Comparison of ENCODE assay signal across 23 mouse cellular contexts in genomic region chr12:100038741-100039262, GRCm38 (mm10).
A peak's percentile ranks its signal among the peaks of the same experiment; 100 is the strongest.
DNase-seq lines count a peak whose midpoint lies in the region; ATAC-seq and TF ChIP-seq lines count a peak whose summit lies in the region.
"Had no signal": no experiment of that assay in that cellular context is flagged by ENCODE, and none has a peak within 500 bp of the region (broad histone marks: within the 10 kb centered on the region; RNA-seq: fewer than 3 reads in every experiment).

No protein-coding gene starts in this region.

- H3K4me3 ChIP-seq in heart, embryonic 10.5 days, result no peak overlapping the region
- no peak overlapping the region for H3K4me3 ChIP-seq in layer of hippocampus, adult 2 months
- H3K4me3 ChIP-seq in lung, postnatal 0 days (ENCODE audit: low read depth, low read length), result no peak overlapping the region
- no peak overlapping the region for H3K4me3 ChIP-seq in hindbrain, embryonic 11.5 days (ENCODE audit: low read depth, low read length)
- H3K4me3 ChIP-seq: gastrocnemius, adult 2 months; heart, embryonic 12.5 days; heart, embryonic 15.5 days; hindbrain, embryonic 12.5 days; hindbrain, embryonic 15.5 days had no signal

- no peaks in the 10 kb centered on the region for H3K27me3 ChIP-seq in heart, embryonic 10.5 days (ENCODE audit: insufficient read depth, poor library complexity, severe bottlenecking)
- no peaks in the 10 kb centered on the region for H3K27me3 ChIP-seq in lung, postnatal 0 days (replicated peaks; ENCODE audit: insufficient read depth, low read length)
- no peaks in the 10 kb centered on the region for H3K27me3 ChIP-seq in hindbrain, embryonic 11.5 days (ENCODE audit: control insufficient read depth, insufficient read depth, low read length)
- H3K27me3 ChIP-seq: heart, embryonic 12.5 days; heart, embryonic 15.5 days; hindbrain, embryonic 12.5 days; hindbrain, embryonic 15.5 days had no signal

- 86% methylated on average over 5 of the region's 5 CpGs for WGBS in heart, embryonic 10.5 days
- 65% methylated on average over 5 of the region's 5 CpGs for WGBS in lung, postnatal 0 days
- WGBS in hindbrain, embryonic 11.5 days, result 90% methylated on average over 5 of the region's 5 CpGs

- ATAC-seq in lung, postnatal 0 days, result peak; percentile 61
- ATAC-seq in hindbrain, embryonic 11.5 days (ENCODE audit: low FRiP score), result no peak
- ATAC-seq: CD4-positive, CD25-positive, alpha-beta regulatory T cell, adult 4 months; forebrain, embryonic 16.5 days had no signal

- H3K9me3 ChIP-seq in heart, embryonic 10.5 days, result no peaks in the 10 kb centered on the region
- no peaks in the 10 kb centered on the region for H3K9me3 ChIP-seq in lung, postnatal 0 days (ENCODE audit: low read length)
- no peaks in the 10 kb centered on the region for H3K9me3 ChIP-seq in hindbrain, embryonic 11.5 days (ENCODE audit: control insufficient read depth, low read length)
- H3K9me3 ChIP-seq: heart, embryonic 12.5 days; heart, embryonic 15.5 days; hindbrain, embryonic 12.5 days; hindbrain, embryonic 15.5 days had no signal

- H3K9ac ChIP-seq in lung, postnatal 0 days (replicated peaks; ENCODE audit: low read depth), result no peak overlapping the region
- no peak overlapping the region for H3K9ac ChIP-seq in hindbrain, embryonic 11.5 days (ENCODE audit: low read depth, low read length)
- H3K9ac ChIP-seq: heart, embryonic 12.5 days; heart, embryonic 15.5 days; hindbrain, embryonic 12.5 days; hindbrain, embryonic 15.5 days had no signal

- no peak overlapping the region for H3K4me2 ChIP-seq in lung, postnatal 0 days (replicated peaks; ENCODE audit: low read depth, low read length)
- H3K4me2 ChIP-seq in hindbrain, embryonic 11.5 days (replicated peaks; ENCODE audit: low read depth, low read length), result no peak overlapping the region
- H3K4me2 ChIP-seq: heart, embryonic 12.5 days; heart, embryonic 15.5 days; hindbrain, embryonic 12.5 days; hindbrain, embryonic 15.5 days had no signal

- DNase-seq in heart, embryonic 10.5 days (ENCODE audit: low spot score), result peak; percentile 5
- no peak for DNase-seq in heart, postnatal 10 days
- DNase-seq in layer of hippocampus, adult 2 months (ENCODE audit: low spot score in 2 of 2), result peak; percentile 24 to 32
- no peak for DNase-seq in layer of hippocampus, postnatal 10 days (ENCODE audit: low spot score in 2 of 2)
- peak; percentile 62 for DNase-seq in lung, postnatal 0 days (ENCODE audit: low spot score)
- no peak for DNase-seq in lung, postnatal 10 days
- peak; percentile 28 for DNase-seq in layer of hippocampus, adult 9-11 months
- no peak for DNase-seq in hindbrain, embryonic 11.5 days (ENCODE audit: low spot score)
- DNase-seq: adrenal gland, adult 2 months; adrenal gland, postnatal 14 days; cerebellum, adult 18-20 months; cerebellum, adult 9-10 months; cerebellum, postnatal 14 days; gastrocnemius, adult 2 months; gastrocnemius, postnatal 14 days; heart, postnatal 14 days; heart, postnatal 4 days had no signal

- H3K36me3 ChIP-seq in heart, embryonic 10.5 days, result no peaks in the 10 kb centered on the region
- no peaks in the 10 kb centered on the region for H3K36me3 ChIP-seq in lung, postnatal 0 days (ENCODE audit: insufficient read depth, low read length)
- no peaks in the 10 kb centered on the region for H3K36me3 ChIP-seq in hindbrain, embryonic 11.5 days (ENCODE audit: control insufficient read depth, insufficient read depth, low read length)
- H3K36me3 ChIP-seq: heart, embryonic 12.5 days; heart, embryonic 15.5 days; hindbrain, embryonic 12.5 days; hindbrain, embryonic 15.5 days had no signal

- TF ChIP-seq CTCF in layer of hippocampus, adult 2 months (conservative IDR thresholded peaks at IDR 0.05), result no peak
- TF ChIP-seq CTCF in lung, postnatal 0 days (IDR thresholded peaks at IDR 0.05), result no peak

- no peak overlapping the region for H3K27ac ChIP-seq in heart, embryonic 10.5 days
- H3K27ac ChIP-seq in layer of hippocampus, adult 2 months, result peak overlapping the region; percentile 61; the same call in 1 of the 2 replicates
- no peak overlapping the region for H3K27ac ChIP-seq in lung, postnatal 0 days (ENCODE audit: low read length)
- H3K27ac ChIP-seq in hindbrain, embryonic 11.5 days (ENCODE audit: low read depth, low read length), result no peak overlapping the region
- H3K27ac ChIP-seq: gastrocnemius, adult 2 months; heart, embryonic 15.5 days; hindbrain, embryonic 12.5 days; hindbrain, embryonic 15.5 days had no signal

- intact Hi-C loops in heart, postnatal 10 days (cut with DNase I), result no loop called here

- H3K4me1 ChIP-seq in heart, embryonic 10.5 days, result no peaks in the 10 kb centered on the region
- H3K4me1 ChIP-seq in lung, postnatal 0 days (ENCODE audit: insufficient read depth, low read depth, low read length), result no peaks in the 10 kb centered on the region
- no peaks in the 10 kb centered on the region for H3K4me1 ChIP-seq in hindbrain, embryonic 11.5 days (replicated peaks; ENCODE audit: control insufficient read depth, insufficient read depth, low read length)
- H3K4me1 ChIP-seq: heart, embryonic 12.5 days; heart, embryonic 15.5 days; hindbrain, embryonic 12.5 days; hindbrain, embryonic 15.5 days had no signal

- no peak for TF ChIP-seq EP300 in lung, postnatal 0 days (IDR thresholded peaks at IDR 0.05)

Comparison
In these comparisons a context has a peak if more than half of its experiments do, and no peak if none do; other contexts are left out.
1. DNase-seq: peak in heart, embryonic 10.5 days (single experiment), layer of hippocampus, adult 2 months (2 of 2), lung, postnatal 0 days (single experiment) and layer of hippocampus, adult 9-11 months (single experiment); none in heart, postnatal 10 days (0 of 2), layer of hippocampus, postnatal 10 days (0 of 2), lung, postnatal 10 days (single experiment) and hindbrain, embryonic 11.5 days (single experiment).